Mouse (Mus musculus) testis, adult 2 months (tissue): ENCODE measurements around the gene Prr15l. TPM values are rescaled to one million over a fixed set of nuclear protein-coding genes. Genes with fewer than 3 reads are reported as not detected.
A peak's percentile ranks its signal among the peaks of the same experiment; 100 is the strongest.

ENCODE experiments used
- H3K27ac ChIP-seq: fragments of 200-500 bp; 2 replicates; pipeline ENCODE4 v1.5.1; 2012; ENCODE audit warnings: low read depth, low read length; ENCODE audit not compliant: control insufficient read depth, insufficient read depth
- H3K27me3 ChIP-seq: fragments of 200-500 bp; 2 replicates; pipeline ENCODE4 v1.6.1; 2012; ENCODE audit warnings: mild to moderate bottlenecking, low read length, moderate library complexity; ENCODE audit not compliant: control insufficient read depth, insufficient read depth
- H3K36me3 ChIP-seq: fragments of 200-500 bp; 2 replicates; pipeline ENCODE4 v1.6.1; 2012; ENCODE audit warnings: mild to moderate bottlenecking, low read length; ENCODE audit not compliant: control insufficient read depth, insufficient read depth
- H3K4me1 ChIP-seq: fragments of 200-500 bp; 2 replicates; pipeline ENCODE4 v1.6.1; 2012; ENCODE audit warnings: low read length; ENCODE audit not compliant: control insufficient read depth, insufficient read depth
- H3K4me3 ChIP-seq: fragments of 200-500 bp; 2 replicates; pipeline ENCODE4 v1.5.1; 2012; ENCODE audit warnings: low read depth, mild to moderate bottlenecking, low read length, moderate library complexity, mixed read lengths; ENCODE audit not compliant: control insufficient read depth
- CTCF ChIP-seq: fragments of 200-500 bp; IDR thresholded peaks from 2 replicates; pipeline ENCODE4 v1.5.1; 2012; ENCODE audit warnings: low read depth, mild to moderate bottlenecking, inconsistent platforms, low read length, moderate library complexity; ENCODE audit not compliant: control insufficient read depth, insufficient read depth, insufficient replicate concordance
- POLR2A ChIP-seq: fragments of 200-500 bp; IDR thresholded peaks from 2 replicates; pipeline ENCODE4 v1.6.1; 2012; ENCODE audit warnings: low read depth, mild to moderate bottlenecking, inconsistent platforms, low read length, moderate library complexity; ENCODE audit not compliant: control insufficient read depth
- polyA plus RNA-seq: library from polyadenylated mRNA; depleted of rRNA; stranded (reverse); fragments of >200 nt; gene quantifications from 2 replicates; pipeline ENCODE4 v1.2.3, GENCODE M21; 2012

The Prr15l gene
- polyA plus RNA-seq, 1 experiment, result 2.1 TPM

DNA sequence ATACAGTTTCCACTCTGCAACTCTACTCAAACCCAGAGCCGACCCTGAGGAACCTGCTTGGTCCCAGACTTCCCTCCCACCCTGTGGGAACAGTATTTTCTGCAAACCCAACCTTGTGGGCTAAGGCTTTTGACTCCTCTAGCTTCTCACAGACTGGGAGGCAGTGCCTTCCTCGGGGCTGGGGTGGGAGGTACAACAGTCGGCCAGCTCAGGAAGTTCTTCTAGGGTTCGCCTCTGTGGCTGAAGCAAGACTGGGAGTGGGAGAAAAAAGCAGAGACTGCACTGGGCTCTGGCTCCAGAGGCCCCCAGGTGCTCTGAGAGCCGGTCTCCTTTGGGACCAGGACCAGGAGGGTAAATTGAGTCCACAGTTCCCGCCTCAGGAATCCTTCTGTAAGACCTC lies 25.0 kb downstream of the Prr15l start:
- Histone ChIP-seq H3K4me1 (no peaks in the 10 kb centered on the region; the same call in 1 of the 2 replicates), H3K36me3 (peaks cover 9% of the 10 kb centered on the region), H3K27me3 (no peaks in the 10 kb centered on the region), H3K27ac (no peak overlapping the region), H3K4me3 (no peak overlapping the region)
- no peak for TF ChIP-seq CTCF
- no peak for TF ChIP-seq POLR2A

GRCm38 (mm10) chr11:96955094-96955493 lies 27.2 kb downstream of the Prr15l start:
- Histone ChIP-seq H3K4me3 (no peak overlapping the region), H3K27me3 (no peaks in the 10 kb centered on the region), H3K36me3 (peaks cover 9% of the 10 kb centered on the region), H3K4me1 (no peaks in the 10 kb centered on the region; the same call in 1 of the 2 replicates), H3K27ac (no peak overlapping the region)
- TF ChIP-seq POLR2A, result no peak
- no peak for TF ChIP-seq CTCF

DNA sequence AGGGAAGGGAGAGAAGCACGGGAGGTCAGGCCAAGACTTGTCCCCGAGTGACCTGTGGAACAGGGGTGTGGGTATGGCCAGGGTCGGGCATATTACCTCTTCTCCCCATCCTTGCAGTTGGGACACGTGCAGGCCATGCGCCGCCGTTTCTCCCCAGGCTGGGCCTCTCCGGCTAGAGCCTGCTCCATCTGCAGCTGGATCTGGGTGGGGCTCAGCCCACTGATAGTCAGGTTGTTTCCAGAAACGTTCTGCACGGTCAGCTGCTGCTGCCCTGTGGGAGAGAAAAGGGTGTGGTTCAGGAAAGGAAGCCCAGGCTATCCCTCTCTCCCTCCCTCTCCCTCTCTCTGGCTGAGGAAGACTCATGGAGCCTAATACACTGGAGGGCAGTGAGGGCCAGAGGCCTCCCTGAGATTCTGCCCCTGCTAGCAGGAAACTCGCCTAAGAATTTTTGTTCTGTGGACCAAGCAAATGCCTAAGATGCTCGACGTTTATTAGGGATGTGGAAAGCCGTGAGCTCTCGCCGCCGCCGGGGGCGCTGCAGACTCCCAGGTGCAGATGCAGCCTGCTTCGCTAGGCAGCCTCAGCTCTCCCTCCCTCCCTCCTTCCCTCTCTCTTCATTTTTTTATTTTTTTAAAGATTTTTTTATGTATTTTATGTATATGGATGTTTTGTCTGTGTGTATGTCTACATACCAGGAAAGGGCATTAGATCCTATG lies 28.3 kb downstream of the Prr15l start:
- Histone ChIP-seq H3K4me3 (no peak overlapping the region), H3K27ac (no peak overlapping the region), H3K4me1 (no peaks in the 10 kb centered on the region; the same call in 1 of the 2 replicates)

GRCm38 (mm10) chr11:96957061-96957805 lies 29.3 kb downstream of the Prr15l start:
- Histone ChIP-seq H3K4me1 (no peaks in the 10 kb centered on the region; the same call in 1 of the 2 replicates), H3K4me3 (no peak overlapping the region), H3K27ac (no peak overlapping the region), H3K27me3 (no peaks in the 10 kb centered on the region), H3K36me3 (peaks cover 9% of the 10 kb centered on the region)
- TF ChIP-seq POLR2A, result no peak
- no peak for TF ChIP-seq CTCF

More for the DNA sequence above, 28.3 kb downstream of the Prr15l start:
- Histone ChIP-seq H3K27me3 (no peaks in the 10 kb centered on the region), H3K36me3 (peaks cover 9% of the 10 kb centered on the region)
- TF ChIP-seq CTCF (no peak), POLR2A (no peak)

DNA sequence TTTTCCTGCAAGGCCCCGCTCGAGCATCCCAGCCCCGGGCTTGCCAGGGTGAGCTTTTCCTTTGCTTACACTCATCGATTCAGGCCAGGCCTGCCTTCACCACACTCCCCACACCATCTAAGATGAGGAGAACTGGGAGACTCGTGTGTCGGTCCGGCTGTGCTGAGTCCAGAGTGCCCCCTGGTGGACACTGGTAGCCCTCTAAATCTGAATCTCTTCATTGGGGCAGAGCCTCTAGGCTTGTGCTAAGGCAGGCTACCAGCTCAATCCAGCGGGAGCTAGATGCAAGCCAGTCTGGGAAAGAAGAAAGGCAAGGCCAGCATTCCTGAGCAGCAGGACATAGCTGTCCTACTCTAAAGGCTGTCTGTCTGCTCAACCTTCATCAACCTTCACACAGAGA lies 35.7 kb downstream of the Prr15l start:
- no peaks in the 10 kb centered on the region; the same call in 1 of the 2 replicates for H3K4me1 ChIP-seq
- no peak overlapping the region for H3K27ac ChIP-seq
- H3K27me3 ChIP-seq, result no peaks in the 10 kb centered on the region
- TF ChIP-seq POLR2A (no peak), CTCF (peak; percentile 62; the same call in 1 of the 2 replicates)
- H3K36me3 ChIP-seq, result no peaks in the 10 kb centered on the region; the same call in none of the 2 replicates
- no peak overlapping the region for H3K4me3 ChIP-seq

GRCm38 (mm10) chr11:96966172-96966571 lies 38.3 kb downstream of the Prr15l start:
- Histone ChIP-seq H3K4me1 (peaks cover 3% of the 10 kb centered on the region; the same call in 1 of the 2 replicates), H3K27ac (no peak overlapping the region), H3K27me3 (no peaks in the 10 kb centered on the region), H3K36me3 (no peaks in the 10 kb centered on the region; the same call in none of the 2 replicates), H3K4me3 (no peak overlapping the region)
- no peak for TF ChIP-seq CTCF
- no peak for TF ChIP-seq POLR2A

DNA sequence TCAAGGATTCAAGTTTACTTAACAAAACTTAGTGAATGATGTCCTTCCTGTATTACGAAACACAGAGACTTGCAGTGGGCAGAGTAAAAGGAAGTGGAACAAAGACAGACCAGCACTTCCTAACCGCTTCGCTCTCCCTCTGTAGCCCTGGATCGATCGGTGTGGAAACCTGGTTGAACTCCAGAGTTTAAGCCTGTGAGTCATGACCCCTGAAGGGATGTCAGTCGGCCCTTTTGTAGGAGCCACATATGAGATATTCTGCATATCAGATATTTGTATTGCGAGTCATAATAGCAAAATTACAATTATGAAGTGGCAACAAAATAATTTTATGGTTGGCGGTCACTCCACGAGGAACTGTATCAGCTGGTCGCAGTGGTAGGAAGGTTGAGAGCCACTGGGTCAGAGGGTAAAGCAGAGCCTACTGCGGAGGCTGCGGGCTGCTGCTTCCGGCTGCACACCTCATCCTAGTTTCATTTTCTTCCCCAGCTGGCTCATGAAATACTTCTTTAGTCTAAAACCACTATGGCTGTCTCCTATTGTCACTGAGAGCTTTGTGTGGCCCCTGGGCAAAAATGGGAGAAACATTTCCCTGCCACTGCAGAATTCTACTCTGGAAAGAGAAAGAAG lies 39.1 kb downstream of the Prr15l start:
- peaks cover 3% of the 10 kb centered on the region; the same call in 1 of the 2 replicates for H3K4me1 ChIP-seq
- peak overlapping the region; percentile 20; the same call in 1 of the 2 replicates for H3K27ac ChIP-seq
- TF ChIP-seq POLR2A (no peak), CTCF (no peak)
- no peaks in the 10 kb centered on the region for H3K27me3 ChIP-seq
- no peaks in the 10 kb centered on the region; the same call in 1 of the 2 replicates for H3K36me3 ChIP-seq
- H3K4me3 ChIP-seq, result no peak overlapping the region
